Mouse (Mus musculus): ENCODE results near the gene Ckap2l.

DNA sequence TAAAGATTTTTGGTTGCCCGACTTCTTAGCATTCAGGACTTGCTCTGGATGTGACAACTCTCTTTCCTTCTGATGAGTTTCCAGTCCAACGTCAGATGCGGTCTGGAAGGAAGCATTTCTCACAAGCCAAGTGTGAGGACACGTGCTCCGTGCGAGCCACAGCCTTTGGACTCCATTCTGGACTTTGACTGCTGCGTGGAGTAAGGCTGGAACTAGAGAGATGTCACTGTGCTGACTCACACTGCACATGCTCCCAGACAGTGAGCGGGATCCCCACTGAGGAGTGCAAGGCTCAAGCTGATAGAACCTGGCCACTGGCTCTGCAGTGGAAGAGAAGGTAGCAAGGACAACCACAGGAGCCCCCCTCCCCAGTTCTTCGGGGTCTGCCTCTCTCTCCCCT is 64.5 kb downstream of the Ckap2l start:
- TF ChIP-seq GATA1 (IDR thresholded peaks at IDR 0.05; ENCODE audit: borderline replicate concordance, low read length) (no peak), FLI1 (IDR thresholded peaks at IDR 0.05; ENCODE audit: low read length) (no peak)
